ENCODE assay signal across 7 mouse cellular contexts in the genomic region with DNA sequence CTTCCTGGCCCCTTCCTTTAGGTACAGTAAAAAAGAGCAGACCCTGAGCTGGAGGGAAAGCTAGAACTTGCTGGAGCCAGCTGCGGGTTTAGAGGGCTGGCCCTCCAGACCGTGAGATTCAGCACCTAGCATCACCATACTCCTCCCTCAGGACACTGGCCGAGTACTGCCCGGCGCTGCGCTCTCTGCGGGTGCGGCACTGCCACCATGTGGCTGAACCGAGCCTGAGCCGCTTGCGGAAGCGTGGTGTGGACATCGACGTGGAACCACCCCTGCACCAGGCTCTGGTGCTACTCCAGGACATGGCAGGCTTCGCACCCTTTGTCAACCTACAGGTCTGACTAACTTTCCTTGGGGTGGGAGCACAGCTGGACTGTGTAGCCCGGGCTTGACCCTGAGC. TPM values are rescaled to one million over a fixed set of nuclear protein-coding genes. Genes with fewer than 3 reads are reported as not detected.
DNase-seq lines count a peak whose midpoint lies in the region; ATAC-seq lines count a peak whose summit lies in the region.

No protein-coding gene starts in this region.

- peaks cover 11% of the 10 kb centered on the region for H3K27me3 ChIP-seq in hindbrain, embryonic 13.5 days

- no peaks in the 10 kb centered on the region for H3K9me3 ChIP-seq in hindbrain, embryonic 13.5 days

- WGBS in hindbrain, embryonic 13.5 days, result 6% methylated on average over 16 of the region's 16 CpGs

- peaks cover 48% of the 10 kb centered on the region for H3K4me1 ChIP-seq in hindbrain, embryonic 13.5 days (replicated peaks)

- intact Hi-C loops in left cerebral cortex, postnatal 25 days (cut with DNase I), result loop anchor here (1.0 to 5.0 kb wide), 2 partner anchors 26 to 172 kb away; a partner anchor contains a TSS

- H3K4me3 ChIP-seq in hindbrain, embryonic 13.5 days, result peak overlapping the region; percentile 61; the same call in 1 of the 2 replicates

- peak overlapping the region; percentile 99 for H3K4me2 ChIP-seq in hindbrain, embryonic 13.5 days

- H3K36me3 ChIP-seq in hindbrain, embryonic 13.5 days, result peaks cover 26% of the 10 kb centered on the region

- peak; percentile 88 to 94 for DNase-seq in adrenal gland, adult (ENCODE audit: inconsistent age in 2 of 2, low spot score in 1 of 2)
- DNase-seq in cerebellum, postnatal 25 days, result peak; percentile 90 to 93
- peak; percentile 79 to 83 for DNase-seq in frontal cortex, postnatal 36 days (ENCODE audit: low spot score in 2 of 2)
- DNase-seq in left cerebral cortex, postnatal 25 days (ENCODE audit: low spot score in 2 of 2), result peak; percentile 83 to 87
- DNase-seq in right cerebral cortex, postnatal 4 days, result peak; percentile 75

- no peak for ATAC-seq in hindbrain, embryonic 13.5 days (ENCODE audit: low FRiP score)
- peak; percentile 66 for ATAC-seq in megakaryocyte-erythroid progenitor cell, adult 5-6 weeks (replicated peaks; ENCODE audit: low FRiP score, low TSS enrichment, poor library complexity, severe bottlenecking)

- no peak overlapping the region for H3K27ac ChIP-seq in hindbrain, embryonic 13.5 days

- H3K9ac ChIP-seq in hindbrain, embryonic 13.5 days, result peak overlapping the region; percentile 24; the same call in 1 of the 2 replicates

RNA-seq across cellular contexts. Expression of a gene that starts 2.0 kb away (rescaled TPM):
- polyA plus RNA-seq in hindbrain, embryonic 13.5 days (2015; fragmentation: Nextera tagmentation; extraction: Ambion mirVana), result 39.8 and 40.0 TPM in 2 replicates
- 10 to 100 TPM; 28.6 to 29.0 TPM for total RNA-seq in left cerebral cortex, postnatal 25 days (2021)
- 4.7 TPM in 1 of 2 replicates, not detected in the other for total RNA-seq in megakaryocyte-erythroid progenitor cell, adult 5-6 weeks (2014; fragmentation: Nextera tagmentation)
- total RNA-seq in megakaryocyte-erythroid progenitor cell, adult 5-6 weeks (2017), result 0.42 and 2.5 TPM in 2 replicates

RNA-seq across cellular contexts. Expression of a gene that starts 3.0 kb away (rescaled TPM):
- polyA plus RNA-seq in hindbrain, embryonic 13.5 days (2015; fragmentation: Nextera tagmentation; extraction: Ambion mirVana), result 58.4 and 59.3 TPM in 2 replicates
- total RNA-seq in left cerebral cortex, postnatal 25 days (2021), result 100 to 1,000 TPM; 588 to 629 TPM
- total RNA-seq in megakaryocyte-erythroid progenitor cell, adult 5-6 weeks (2014; fragmentation: Nextera tagmentation), result 3.4 and 7.1 TPM in 2 replicates
- 0.99 TPM in 1 of 2 replicates, not detected in the other for total RNA-seq in megakaryocyte-erythroid progenitor cell, adult 5-6 weeks (2017)

RNA-seq across cellular contexts. Expression of a gene that starts 8.6 kb away (rescaled TPM):
- 317 and 326 TPM in 2 replicates for polyA plus RNA-seq in hindbrain, embryonic 13.5 days (2015; fragmentation: Nextera tagmentation; extraction: Ambion mirVana)
- total RNA-seq in left cerebral cortex, postnatal 25 days (2021), result 100 to 1,000 TPM; 174 to 185 TPM
- 58.5 and 61.2 TPM in 2 replicates for total RNA-seq in megakaryocyte-erythroid progenitor cell, adult 5-6 weeks (2014; fragmentation: Nextera tagmentation)
- 100 and 121 TPM in 2 replicates for total RNA-seq in megakaryocyte-erythroid progenitor cell, adult 5-6 weeks (2017)

RNA-seq across cellular contexts. Expression of a gene that starts 11.0 kb away (rescaled TPM):
- polyA plus RNA-seq in hindbrain, embryonic 13.5 days (2015; fragmentation: Nextera tagmentation; extraction: Ambion mirVana), result 8.2 and 11.2 TPM in 2 replicates
- total RNA-seq in left cerebral cortex, postnatal 25 days (2021), result 10 to 100 TPM; 24.1 to 28.1 TPM
- total RNA-seq in megakaryocyte-erythroid progenitor cell, adult 5-6 weeks (2014; fragmentation: Nextera tagmentation), result 15.0 and 16.5 TPM in 2 replicates
- total RNA-seq in megakaryocyte-erythroid progenitor cell, adult 5-6 weeks (2017), result 1.3 and 1.7 TPM in 2 replicates

RNA-seq across cellular contexts. Expression of a gene that starts 20.2 kb away (rescaled TPM):
- polyA plus RNA-seq in hindbrain, embryonic 13.5 days (2015; fragmentation: Nextera tagmentation; extraction: Ambion mirVana), result 2.4 and 2.7 TPM in 2 replicates
- 1 to 10 TPM in 1 of 2 experiments, under 1 TPM in 1; 0.94 to 1.2 TPM for total RNA-seq in left cerebral cortex, postnatal 25 days (2021)
- 0.55 TPM in 1 of 2 replicates, not detected in the other for total RNA-seq in megakaryocyte-erythroid progenitor cell, adult 5-6 weeks (2014; fragmentation: Nextera tagmentation)
- 0.56 TPM in 1 of 2 replicates, not detected in the other for total RNA-seq in megakaryocyte-erythroid progenitor cell, adult 5-6 weeks (2017)

Comparison
In these comparisons a context has a peak if more than half of its experiments do, and no peak if none do; other contexts are left out.
1. RNA of a gene that starts 2.0 kb away (total RNA-seq): 28.6 to 29.0 TPM in left cerebral cortex, postnatal 25 days; 0.42 to 4.7 TPM in megakaryocyte-erythroid progenitor cell, adult 5-6 weeks; every median in the first group is over 4 times any median in the second.
2. RNA of a gene that starts 3.0 kb away (total RNA-seq): 588 to 629 TPM in left cerebral cortex, postnatal 25 days; 0.99 to 7.1 TPM in megakaryocyte-erythroid progenitor cell, adult 5-6 weeks; every median in the first group is over 10 times any median in the second.
3. Peak in every context shown above with its lines, with median percentiles within 50 percentile points of each other: DNase-seq.